Mouse (Mus musculus) testis, adult 2 months (tissue): Measurements from ENCODE around the gene Prr15. TPM values are rescaled to one million over a fixed set of nuclear protein-coding genes. Genes with fewer than 3 reads are reported as not detected.

Experiments
- H3K27ac ChIP-seq: fragments of 200-500 bp; 2 replicates; pipeline ENCODE4 v1.5.1; 2012; ENCODE audit warnings: low read depth, low read length; ENCODE audit not compliant: control insufficient read depth, insufficient read depth
- H3K27me3 ChIP-seq: fragments of 200-500 bp; 2 replicates; pipeline ENCODE4 v1.6.1; 2012; ENCODE audit warnings: mild to moderate bottlenecking, low read length, moderate library complexity; ENCODE audit not compliant: control insufficient read depth, insufficient read depth
- H3K36me3 ChIP-seq: fragments of 200-500 bp; 2 replicates; pipeline ENCODE4 v1.6.1; 2012; ENCODE audit warnings: mild to moderate bottlenecking, low read length; ENCODE audit not compliant: control insufficient read depth, insufficient read depth
- H3K4me1 ChIP-seq: fragments of 200-500 bp; 2 replicates; pipeline ENCODE4 v1.6.1; 2012; ENCODE audit warnings: low read length; ENCODE audit not compliant: control insufficient read depth, insufficient read depth
- H3K4me3 ChIP-seq: fragments of 200-500 bp; 2 replicates; pipeline ENCODE4 v1.5.1; 2012; ENCODE audit warnings: low read depth, mild to moderate bottlenecking, low read length, moderate library complexity, mixed read lengths; ENCODE audit not compliant: control insufficient read depth
- CTCF ChIP-seq: fragments of 200-500 bp; IDR thresholded peaks from 2 replicates; pipeline ENCODE4 v1.5.1; 2012; ENCODE audit warnings: low read depth, mild to moderate bottlenecking, inconsistent platforms, low read length, moderate library complexity; ENCODE audit not compliant: control insufficient read depth, insufficient read depth, insufficient replicate concordance
- POLR2A ChIP-seq: fragments of 200-500 bp; IDR thresholded peaks from 2 replicates; pipeline ENCODE4 v1.6.1; 2012; ENCODE audit warnings: low read depth, mild to moderate bottlenecking, inconsistent platforms, low read length, moderate library complexity; ENCODE audit not compliant: control insufficient read depth
- polyA plus RNA-seq: library from polyadenylated mRNA; depleted of rRNA; stranded (reverse); fragments of >200 nt; gene quantifications from 2 replicates; pipeline ENCODE4 v1.2.3, GENCODE M21; 2012

Prr15 gene
- polyA plus RNA-seq, 1 experiment, result 5.7 TPM

GRCm38 (mm10) chr6:54319198-54319597, 6.4 kb upstream of the Prr15 start:
- Histone ChIP-seq H3K27me3 (no peaks in the 10 kb centered on the region), H3K36me3 (no peaks in the 10 kb centered on the region), H3K27ac (no peak overlapping the region), H3K4me1 (no peaks in the 10 kb centered on the region), H3K4me3 (no peak overlapping the region)
- no peak for TF ChIP-seq CTCF
- TF ChIP-seq POLR2A, result no peak

- no peaks in the 10 kb centered on the region for H3K27me3 ChIP-seq
- no peaks in the 10 kb centered on the region for H3K36me3 ChIP-seq
- TF ChIP-seq POLR2A, result no peak
- no peak for TF ChIP-seq CTCF
- H3K4me1 ChIP-seq, result no peaks in the 10 kb centered on the region
- H3K4me3 ChIP-seq, result no peak overlapping the region
- no peak overlapping the region for H3K27ac ChIP-seq
Observed at GRCm38 (mm10) chr6:54320236-54320635, 5.4 kb upstream of the Prr15 start.

- H3K4me3 ChIP-seq, result peak overlapping the region; percentile 72
- TF ChIP-seq POLR2A (peak; percentile 47; the same call in 1 of the 2 replicates), CTCF (no peak)
- H3K4me1 ChIP-seq, result peaks cover 2% of the 10 kb centered on the region
- no peaks in the 10 kb centered on the region for H3K36me3 ChIP-seq
- no peaks in the 10 kb centered on the region for H3K27me3 ChIP-seq
- peak overlapping the region; percentile 70 for H3K27ac ChIP-seq
Observed at GRCm38 (mm10) chr6:54326671-54327625, 1.3 kb downstream of the Prr15 start.

- H3K36me3 ChIP-seq, result no peaks in the 10 kb centered on the region
- H3K27ac ChIP-seq, result peak overlapping the region; percentile 70
- no peak for TF ChIP-seq CTCF
- 0 out of 2 replicates have a peak, but pooled peaks have one; percentile 30 for TF ChIP-seq POLR2A
- H3K4me1 ChIP-seq, result peaks cover 2% of the 10 kb centered on the region
- H3K27me3 ChIP-seq, result no peaks in the 10 kb centered on the region
- peak overlapping the region; percentile 72 for H3K4me3 ChIP-seq
Observed at GRCm38 (mm10) chr6:54327626-54328003, 2.0 kb downstream of the Prr15 start.

GRCm38 (mm10) chr6:54328783-54329182, 3.1 kb downstream of the Prr15 start:
- no peaks in the 10 kb centered on the region for H3K27me3 ChIP-seq
- H3K4me1 ChIP-seq, result peaks cover 2% of the 10 kb centered on the region
- no peak overlapping the region for H3K4me3 ChIP-seq

GRCm38 (mm10) chr6:54329598-54329997, 4.0 kb downstream of the Prr15 start:
- no peak overlapping the region for H3K27ac ChIP-seq
- peaks cover 2% of the 10 kb centered on the region for H3K4me1 ChIP-seq

More at GRCm38 (mm10) chr6:54328783-54329182, 3.1 kb downstream of the Prr15 start:
- Histone ChIP-seq H3K27ac (no peak overlapping the region), H3K36me3 (no peaks in the 10 kb centered on the region)
- TF ChIP-seq POLR2A (no peak), CTCF (no peak)

GRCm38 (mm10) chr6:54330166-54330565, 4.5 kb downstream of the Prr15 start:
- H3K4me1 ChIP-seq, result peaks cover 2% of the 10 kb centered on the region
- TF ChIP-seq POLR2A (no peak), CTCF (no peak)
- H3K36me3 ChIP-seq, result no peaks in the 10 kb centered on the region
- H3K27me3 ChIP-seq, result no peaks in the 10 kb centered on the region
- no peak overlapping the region for H3K27ac ChIP-seq
- no peak overlapping the region for H3K4me3 ChIP-seq

More at GRCm38 (mm10) chr6:54329598-54329997, 4.0 kb downstream of the Prr15 start:
- TF ChIP-seq CTCF (no peak), POLR2A (no peak)
- no peaks in the 10 kb centered on the region for H3K27me3 ChIP-seq
- no peak overlapping the region for H3K4me3 ChIP-seq
- no peaks in the 10 kb centered on the region for H3K36me3 ChIP-seq

- TF ChIP-seq POLR2A, result no peak
- no peak for TF ChIP-seq CTCF
- H3K27ac ChIP-seq, result no peak overlapping the region
- no peaks in the 10 kb centered on the region for H3K36me3 ChIP-seq
- H3K27me3 ChIP-seq, result no peaks in the 10 kb centered on the region
- peaks cover 2% of the 10 kb centered on the region for H3K4me1 ChIP-seq
- H3K4me3 ChIP-seq, result no peak overlapping the region
Observed at GRCm38 (mm10) chr6:54331765-54332164, 6.1 kb downstream of the Prr15 start.
